Mouse (Mus musculus): ENCODE results near the gene Slc39a5. TPM values are rescaled to one million over a fixed set of nuclear protein-coding genes. Genes with fewer than 3 reads are reported as not detected.

The Slc39a5 gene
- polyA plus RNA-seq, 1 experiment from 2014 or later: 0.28 TPM

GRCm38 (mm10) chr10:128382482-128382881, 18.5 kb downstream of the Slc39a5 start:
- Histone ChIP-seq H3K36me3 (peaks cover 92% of the 10 kb centered on the region), H3K9ac (no peak overlapping the region), H3K4me2 (replicated peaks) (no peak overlapping the region), H3K27me3 (no peaks in the 10 kb centered on the region), H3K4me3 (no peak overlapping the region), H3K9me3 (no peaks in the 10 kb centered on the region), H3K27ac (no peak overlapping the region), H3K4me1 (peaks cover 10% of the 10 kb centered on the region)
- ATAC-seq (ENCODE audit: low FRiP score, low read depth): no peak
- WGBS: 84% methylated on average over 8 of the region's 8 CpGs

DNA sequence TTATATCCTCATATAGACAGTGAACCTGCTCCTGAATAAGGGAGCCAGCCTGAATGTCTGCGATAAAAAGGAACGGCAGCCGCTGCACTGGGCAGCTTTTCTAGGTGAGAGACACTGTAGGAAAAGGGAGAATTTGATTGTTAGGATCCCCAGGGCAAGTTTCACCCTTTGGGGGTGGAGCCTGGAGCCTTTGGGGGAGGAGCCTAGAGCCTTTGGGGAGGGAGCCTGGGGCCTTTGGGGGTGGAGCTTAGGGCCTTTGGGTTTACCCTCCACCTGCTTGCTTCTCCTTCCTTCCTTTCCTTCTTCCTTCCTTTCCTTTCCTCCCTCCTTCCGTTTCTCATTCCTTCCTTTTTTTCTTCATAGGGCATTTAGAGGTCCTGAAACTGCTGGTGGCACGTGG, 20.5 kb downstream of the Slc39a5 start:
- Histone ChIP-seq H3K27me3 (no peaks in the 10 kb centered on the region), H3K4me1 (peaks cover 18% of the 10 kb centered on the region), H3K4me2 (replicated peaks) (no peak overlapping the region), H3K9me3 (no peaks in the 10 kb centered on the region), H3K27ac (no peak overlapping the region), H3K9ac (no peak overlapping the region), H3K36me3 (peaks cover 73% of the 10 kb centered on the region), H3K4me3 (no peak overlapping the region)
- ATAC-seq (ENCODE audit: low FRiP score, low read depth): no peak
- 83% methylated on average over 5 of the region's 5 CpGs for WGBS

DNA sequence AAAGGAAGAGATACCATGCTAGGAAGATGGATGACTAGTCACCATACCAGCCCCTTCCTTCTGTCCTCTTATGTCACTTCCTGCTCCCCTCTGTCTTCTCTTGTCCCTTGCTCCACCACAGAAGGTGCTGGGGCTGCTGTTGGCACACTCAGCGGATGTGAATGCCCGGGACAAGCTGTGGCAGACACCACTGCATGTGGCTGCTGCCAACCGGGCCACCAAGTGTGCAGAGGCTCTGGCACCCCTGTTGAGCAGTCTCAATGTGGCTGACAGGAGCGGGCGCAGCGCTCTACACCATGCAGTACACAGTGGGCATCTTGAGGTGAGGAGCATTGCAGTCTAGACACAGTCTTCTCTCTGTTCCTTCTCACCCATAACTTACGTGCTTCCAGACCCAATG, 21.8 kb downstream of the Slc39a5 start:
- Histone ChIP-seq H3K36me3 (peaks cover 60% of the 10 kb centered on the region), H3K27ac (no peak overlapping the region), H3K4me3 (no peak overlapping the region), H3K9ac (peak overlapping the region; percentile 20; the same call in 1 of the 2 replicates), H3K9me3 (no peaks in the 10 kb centered on the region), H3K27me3 (no peaks in the 10 kb centered on the region), H3K4me2 (replicated peaks) (no peak overlapping the region), H3K4me1 (peaks cover 18% of the 10 kb centered on the region)
- 94% methylated on average over 7 of the region's 7 CpGs for WGBS
- no peak for ATAC-seq (ENCODE audit: low FRiP score, low read depth)

- no peak for ATAC-seq (ENCODE audit: low FRiP score, low read depth)
- 59% methylated on average over 3 of the region's 3 CpGs for WGBS
- peak overlapping the region; percentile 91 for H3K4me3 ChIP-seq
- H3K4me1 ChIP-seq: peaks cover 18% of the 10 kb centered on the region
- H3K27me3 ChIP-seq: no peaks in the 10 kb centered on the region
- H3K36me3 ChIP-seq: peaks cover 52% of the 10 kb centered on the region
- H3K9me3 ChIP-seq: no peaks in the 10 kb centered on the region
- H3K4me2 ChIP-seq (replicated peaks): peak overlapping the region; percentile 85
- peak overlapping the region; percentile 99 for H3K9ac ChIP-seq
- H3K27ac ChIP-seq: no peak overlapping the region; the same call in 1 of the 2 replicates
Observed at GRCm38 (mm10) chr10:128378462-128378861, 22.6 kb downstream of the Slc39a5 start.

GRCm38 (mm10) chr10:128377940-128378448, 23.0 kb downstream of the Slc39a5 start:
- ATAC-seq (ENCODE audit: low FRiP score, low read depth): no peak
- Histone ChIP-seq H3K4me3 (peak overlapping the region; percentile 91), H3K9me3 (no peaks in the 10 kb centered on the region), H3K27ac (peak overlapping the region; percentile 98; the same call in 1 of the 2 replicates), H3K9ac (peak overlapping the region; percentile 99), H3K27me3 (no peaks in the 10 kb centered on the region), H3K36me3 (peaks cover 47% of the 10 kb centered on the region), H3K4me2 (replicated peaks) (peak overlapping the region; percentile 85), H3K4me1 (peaks cover 18% of the 10 kb centered on the region)
- WGBS: 54% methylated on average over 14 of the region's 14 CpGs

DNA sequence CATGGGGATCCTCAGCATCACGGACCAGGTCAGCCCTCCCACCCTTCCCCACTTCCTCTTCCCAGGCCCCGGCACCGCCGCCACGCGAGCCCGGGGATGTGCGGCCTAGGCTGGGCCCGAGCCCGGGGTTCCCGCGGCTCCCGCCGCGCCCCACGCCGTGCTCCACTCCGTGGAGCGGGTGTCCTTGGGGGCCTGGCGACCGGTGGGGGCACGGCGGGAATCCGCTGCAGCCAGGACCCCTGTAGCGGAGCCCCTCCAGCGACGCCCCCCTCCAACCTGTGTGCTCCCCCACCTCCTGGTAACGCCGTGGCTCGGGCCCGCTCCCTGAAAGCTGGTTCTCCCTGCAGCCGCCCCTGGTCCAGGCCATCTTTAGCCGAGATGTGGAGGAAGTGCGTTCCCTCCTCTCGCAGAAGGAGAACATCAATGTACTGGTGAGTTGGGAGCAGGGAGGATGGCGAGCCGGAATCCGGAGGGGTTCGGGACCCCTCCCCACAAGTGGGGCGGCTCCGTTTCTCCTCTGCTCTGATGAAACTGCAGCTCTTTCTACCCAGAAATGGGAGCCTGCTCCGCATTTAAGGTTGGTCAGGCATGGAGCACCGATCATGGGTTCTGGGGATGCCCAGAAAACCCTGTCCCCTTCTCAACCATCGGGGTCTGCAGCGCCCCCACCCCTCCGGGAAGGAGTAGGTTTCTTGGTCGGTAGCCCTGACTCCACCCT, 23.6 kb downstream of the Slc39a5 start:
- Histone ChIP-seq H3K27ac (peak overlapping the region; percentile 98), H3K9me3 (no peaks in the 10 kb centered on the region), H3K9ac (peak overlapping the region; percentile 99), H3K27me3 (no peaks in the 10 kb centered on the region), H3K4me3 (peak overlapping the region; percentile 91), H3K4me2 (replicated peaks) (peak overlapping the region; percentile 85), H3K36me3 (peaks cover 41% of the 10 kb centered on the region), H3K4me1 (peaks cover 18% of the 10 kb centered on the region)
- WGBS: under 1% methylated on average over 46 of the region's 47 CpGs
- peak; percentile 58 for ATAC-seq (ENCODE audit: low FRiP score, low read depth)

DNA sequence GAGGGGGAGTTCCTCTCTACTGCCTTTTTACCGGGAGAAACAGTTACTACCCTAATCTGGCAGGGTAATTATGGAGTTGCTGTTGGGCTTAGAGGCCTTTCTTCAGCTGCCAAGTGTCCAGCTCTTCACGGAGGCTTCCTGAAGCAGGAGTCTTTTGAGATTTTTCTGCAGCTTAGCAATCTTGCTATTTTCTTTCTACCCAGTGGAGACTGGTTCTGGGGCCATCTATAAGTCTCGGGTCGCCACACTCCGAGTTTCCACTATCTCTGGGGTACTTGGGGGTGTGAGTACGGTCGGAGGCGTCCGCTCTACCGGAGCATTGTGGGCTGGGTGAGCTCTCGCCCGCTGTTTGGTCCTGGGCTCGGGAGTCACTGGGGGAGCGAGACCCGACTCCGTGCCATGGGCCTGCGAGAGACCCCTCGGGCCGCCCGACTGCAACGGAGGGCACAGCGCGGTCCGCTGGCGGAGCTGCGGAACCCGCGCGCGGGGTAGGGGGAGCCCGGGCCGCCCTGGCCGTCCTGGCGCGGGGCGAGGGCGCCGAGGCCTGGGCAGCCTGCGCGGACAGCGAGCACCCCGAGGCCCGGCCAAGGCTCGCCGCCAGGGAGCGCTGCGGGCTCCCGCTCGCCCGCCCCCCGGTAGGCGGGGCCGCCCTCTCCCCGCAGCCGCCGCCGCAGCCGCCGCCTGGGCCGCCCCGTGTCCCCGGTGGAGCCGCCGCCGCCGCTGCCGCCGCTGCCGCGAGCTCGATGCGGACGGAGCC, 24.4 kb downstream of the Slc39a5 start, which contains the start of gene Ankrd52:
Gene Ankrd52, plus strand, starts transcription at position 661 of the 757 bp plus-strand sequence.
- H3K4me2 ChIP-seq (replicated peaks): peak within 1 kb of the TSS; percentile 85
- H3K27me3 ChIP-seq: no peaks in the 10 kb centered on the region
- peak; percentile 88 for ATAC-seq (ENCODE audit: low FRiP score, low read depth)
- H3K4me1 ChIP-seq: peaks cover 18% of the 10 kb centered on the region
- peak within 1 kb of the TSS; percentile 99 for H3K9ac ChIP-seq
- WGBS: under 1% methylated on average over 67 of the region's 73 CpGs
- peak within 1 kb of the TSS; percentile 98 for H3K27ac ChIP-seq
- H3K4me3 ChIP-seq: peak within 1 kb of the TSS; percentile 91
- H3K9me3 ChIP-seq: no peaks in the 10 kb centered on the region
- peaks cover 33% of the 10 kb centered on the region for H3K36me3 ChIP-seq

DNA sequence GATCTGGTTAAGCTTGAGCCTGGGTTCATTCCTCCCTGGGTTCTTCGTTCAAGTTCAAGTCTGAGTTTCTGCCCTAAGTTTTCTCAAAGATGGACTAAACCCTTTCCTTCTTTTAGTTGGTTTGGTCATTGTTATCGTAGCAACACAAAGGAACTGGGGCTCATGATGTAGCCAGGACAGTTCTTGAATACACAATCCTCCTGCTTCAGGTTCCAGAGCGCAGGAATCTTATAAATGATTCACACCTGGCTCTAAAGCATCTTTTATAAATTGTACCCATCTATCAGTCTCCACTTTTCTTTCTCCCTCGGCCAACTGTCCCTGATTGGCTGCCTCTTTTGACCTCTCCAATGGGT, 25.0 kb downstream of the Slc39a5 start:
- Histone ChIP-seq H3K9me3 (no peaks in the 10 kb centered on the region), H3K36me3 (peaks cover 29% of the 10 kb centered on the region), H3K4me1 (peaks cover 18% of the 10 kb centered on the region), H3K27me3 (no peaks in the 10 kb centered on the region), H3K27ac (peak overlapping the region; percentile 98), H3K4me3 (peak overlapping the region; percentile 91), H3K9ac (peak overlapping the region; percentile 99), H3K4me2 (replicated peaks) (peak overlapping the region; percentile 85)
- ATAC-seq (ENCODE audit: low FRiP score, low read depth): no peak
- 47% methylated on average over 4 of the region's 4 CpGs for whole genome bisulfite sequencing

- H3K4me1 ChIP-seq: peaks cover 20% of the 10 kb centered on the region
- peaks cover 13% of the 10 kb centered on the region for H3K36me3 ChIP-seq
- H3K27me3 ChIP-seq: no peaks in the 10 kb centered on the region
- no peaks in the 10 kb centered on the region for H3K9me3 ChIP-seq
- WGBS: 87% methylated on average over 6 of the region's 6 CpGs
- no peak for ATAC-seq (ENCODE audit: low FRiP score, low read depth)
- H3K27ac ChIP-seq: no peak overlapping the region
- no peak overlapping the region for H3K4me3 ChIP-seq
- H3K9ac ChIP-seq: no peak overlapping the region
- no peak overlapping the region for H3K4me2 ChIP-seq (replicated peaks)
Observed at GRCm38 (mm10) chr10:128374393-128374792, 26.6 kb downstream of the Slc39a5 start.

- Histone ChIP-seq H3K9ac (no peak overlapping the region), H3K27ac (no peak overlapping the region), H3K9me3 (no peaks in the 10 kb centered on the region), H3K4me2 (replicated peaks) (no peak overlapping the region), H3K4me3 (no peak overlapping the region), H3K36me3 (peaks cover under 1% of the 10 kb centered on the region; the same call in 1 of the 2 replicates), H3K4me1 (peaks cover 17% of the 10 kb centered on the region), H3K27me3 (no peaks in the 10 kb centered on the region)
- WGBS: 87% methylated on average over 6 of the region's 6 CpGs
- no peak for ATAC-seq (ENCODE audit: low FRiP score, low read depth)
Observed at GRCm38 (mm10) chr10:128372989-128373748, 27.9 kb downstream of the Slc39a5 start.

DNA sequence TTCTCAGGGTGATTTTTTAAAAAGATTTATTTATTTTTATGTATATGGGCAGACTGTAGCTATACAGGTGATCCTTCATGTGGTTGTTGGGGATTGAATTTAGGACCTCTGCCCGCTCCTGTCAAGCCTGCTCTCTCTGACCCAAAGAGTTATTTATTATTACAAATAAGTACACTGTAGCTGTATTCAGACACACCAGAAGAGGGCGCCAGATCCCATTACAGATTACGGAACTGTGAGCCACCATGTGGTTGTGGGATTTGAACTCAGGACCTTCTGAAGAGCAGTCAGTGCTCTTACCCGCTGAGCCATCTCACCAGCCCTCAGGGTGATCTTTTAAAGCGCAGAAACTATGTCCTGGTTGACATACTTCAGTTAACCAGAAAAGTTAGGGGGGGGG, 28.9 kb downstream of the Slc39a5 start:
- no peaks in the 10 kb centered on the region for H3K27me3 ChIP-seq
- peaks cover 22% of the 10 kb centered on the region for H3K4me1 ChIP-seq
- no peak for ATAC-seq (ENCODE audit: low FRiP score, low read depth)
- H3K9ac ChIP-seq: no peak overlapping the region
- no peak overlapping the region for H3K27ac ChIP-seq
- H3K4me3 ChIP-seq: no peak overlapping the region
- no peak overlapping the region for H3K4me2 ChIP-seq (replicated peaks)
- H3K9me3 ChIP-seq: no peaks in the 10 kb centered on the region
- 84% methylated on average over 5 of the region's 5 CpGs for WGBS
- no peaks in the 10 kb centered on the region for H3K36me3 ChIP-seq

DNA sequence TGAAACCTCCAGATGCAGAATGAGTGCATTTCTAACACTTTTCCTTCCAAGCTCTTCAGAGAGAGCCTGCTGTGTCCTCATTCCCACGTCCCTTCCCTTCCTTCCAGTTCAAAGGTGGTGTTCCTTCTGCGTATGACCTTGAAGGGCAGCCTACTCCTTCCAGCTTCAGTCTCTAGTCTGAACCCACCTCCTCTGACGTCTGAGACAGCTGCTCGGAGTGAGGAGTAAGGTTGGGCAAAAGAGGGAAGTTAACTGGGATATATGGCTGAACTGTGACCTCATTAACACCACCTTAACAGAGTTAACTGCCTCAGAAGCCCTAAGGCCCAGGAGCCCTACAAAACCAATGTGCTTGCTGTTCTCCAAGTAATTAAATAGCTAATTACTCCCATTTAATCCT, 30.4 kb downstream of the Slc39a5 start:
- Histone ChIP-seq H3K4me1 (peaks cover 14% of the 10 kb centered on the region), H3K4me3 (no peak overlapping the region), H3K9ac (no peak overlapping the region), H3K27ac (no peak overlapping the region), H3K4me2 (replicated peaks) (no peak overlapping the region), H3K36me3 (peaks cover 4% of the 10 kb centered on the region), H3K9me3 (no peaks in the 10 kb centered on the region), H3K27me3 (no peaks in the 10 kb centered on the region)
- ATAC-seq (ENCODE audit: low FRiP score, low read depth): no peak
- 20% methylated on average over 4 of the region's 4 CpGs for WGBS
